Mouse (Mus musculus) MEL (cell line): ENCODE measurements around the gene Nudt14. TPM values are rescaled to one million over a fixed set of nuclear protein-coding genes. Genes with fewer than 3 reads are reported as not detected.

Experiments
- DNase-seq: peaks from one replicate; pipeline ENCODE4 v3.0.0; 2011; ENCODE audit warnings: low read depth, low spot score
- H3K27ac ChIP-seq: 2 replicates; pipeline ENCODE4 v1.5.1; 2012; ENCODE audit warnings: low read depth, mild to moderate bottlenecking, control low read depth, low read length, moderate library complexity; ENCODE audit not compliant: control insufficient read depth
- H3K27me3 ChIP-seq, 2 experiments: fragments of 150-350 bp in 1 of 2; sonication (generic) in 1 of 2; 2 replicates each; pipeline ENCODE4 v1.6.1; 2012; ENCODE audit warnings: low read length in 2 of 2, mild to moderate bottlenecking in 2 of 2, improper control_type of control experiment in 1 of 2, moderate library complexity in 1 of 2; ENCODE audit not compliant: insufficient read depth in 2 of 2, control insufficient read depth in 1 of 2
- H3K36me3 ChIP-seq, 2 experiments: 2 replicates each; pipeline ENCODE4 v1.6.1; 2012 to 2014; ENCODE audit warnings: low read length in 2 of 2, improper control_type of control experiment in 1 of 2, inconsistent platforms in 1 of 2, mild to moderate bottlenecking in 1 of 2; ENCODE audit not compliant: insufficient read depth in 2 of 2, control insufficient read depth in 1 of 2
- H3K4me1 ChIP-seq, 2 experiments: fragments of 150-350 bp in 1 of 2; sonication (generic) in 1 of 2; 2 replicates each; pipeline ENCODE4 v1.6.1; 2012; ENCODE audit warnings: low read length in 2 of 2, improper control_type of control experiment in 1 of 2, mild to moderate bottlenecking in 1 of 2; ENCODE audit not compliant: insufficient read depth in 2 of 2, control insufficient read depth in 1 of 2
- H3K4me3 ChIP-seq, 2 experiments: fragments of 150-350 bp in 1 of 2; sonication (generic) in 1 of 2; 2 replicates each; pipeline ENCODE4 v1.5.1; 2012; ENCODE audit warnings: low read depth in 2 of 2, low read length in 2 of 2, mild to moderate bottlenecking in 2 of 2, moderate library complexity in 2 of 2, control low read depth in 1 of 2, improper control_type of control experiment in 1 of 2; ENCODE audit not compliant: control insufficient read depth in 1 of 2, insufficient read depth in 1 of 2
- H3K79me2 ChIP-seq: 2 replicates; pipeline ENCODE4 v1.6.1; 2012; ENCODE audit warnings: mild to moderate bottlenecking, low read length, moderate library complexity; ENCODE audit not compliant: control insufficient read depth, poor library complexity, insufficient read depth
- H3K9ac ChIP-seq: 2 replicates; pipeline ENCODE4 v1.6.1; 2012; ENCODE audit warnings: low read depth, mild to moderate bottlenecking, control low read depth, low read length, moderate library complexity; ENCODE audit not compliant: control insufficient read depth, poor library complexity, severe bottlenecking
- H3K9me3 ChIP-seq: fragments of 150-350 bp; sonication (generic); replicated peaks from 2 replicates; pipeline ENCODE4 v1.6.1; 2012; ENCODE audit warnings: mild to moderate bottlenecking, low read length, improper control_type of control experiment, moderate library complexity; ENCODE audit not compliant: insufficient read depth
- BHLHE40 ChIP-seq: IDR thresholded peaks from 2 replicates; pipeline ENCODE4 v1.6.1; 2012; ENCODE audit warnings: low read depth, mild to moderate bottlenecking, inconsistent platforms, low read length, improper control_type of control experiment, borderline replicate concordance
- CHD1 ChIP-seq: IDR thresholded peaks from 2 replicates; pipeline ENCODE4 v1.6.1; 2012; ENCODE audit warnings: low read depth, mild to moderate bottlenecking, inconsistent platforms, low read length, improper control_type of control experiment
- CHD2 ChIP-seq: IDR thresholded peaks from 2 replicates; pipeline ENCODE4 v1.6.1; 2011; ENCODE audit warnings: low read length, improper control_type of control experiment
- CTCF ChIP-seq, 3 experiments: IDR thresholded peaks in 2 of 3; conservative IDR thresholded peaks in 1 of 3; 2 replicates each; pipeline ENCODE4 v1.5.1; 2011 to 2012; ENCODE audit warnings: low read length in 3 of 3, low read depth in 2 of 3, mild to moderate bottlenecking in 2 of 3, improper control_type of control experiment in 1 of 3, inconsistent platforms in 1 of 3, mixed read lengths in 1 of 3, moderate library complexity in 1 of 3; ENCODE audit not compliant: control insufficient read depth in 1 of 3, insufficient read depth in 1 of 3, poor library complexity in 1 of 3, severe bottlenecking in 1 of 3
- E2F4 ChIP-seq: IDR thresholded peaks from 2 replicates; pipeline ENCODE4 v1.6.1; 2011; ENCODE audit warnings: low read depth, low read length, improper control_type of control experiment, borderline replicate concordance
- ETS1 ChIP-seq: IDR thresholded peaks from 2 replicates; pipeline ENCODE4 v1.6.1; 2012; ENCODE audit warnings: low read depth, mild to moderate bottlenecking, inconsistent platforms, low read length, improper control_type of control experiment, moderate library complexity
- GABPA ChIP-seq: IDR thresholded peaks from 2 replicates; pipeline ENCODE4 v1.6.1; 2012; ENCODE audit warnings: low read depth, mild to moderate bottlenecking, inconsistent platforms, low read length, improper control_type of control experiment, moderate library complexity
- GATA1 ChIP-seq: IDR thresholded peaks from 2 replicates; pipeline ENCODE4 v1.6.1; 2011; ENCODE audit warnings: low read depth, low read length, improper control_type of control experiment
- HCFC1 ChIP-seq: IDR thresholded peaks from 2 replicates; pipeline ENCODE4 v1.6.1; 2012; ENCODE audit warnings: low read depth, mild to moderate bottlenecking, inconsistent platforms, low read length, improper control_type of control experiment, moderate library complexity
- MYC ChIP-seq: IDR thresholded peaks from 2 replicates; pipeline ENCODE4 v1.6.1; 2011; ENCODE audit warnings: low read depth, mild to moderate bottlenecking, low read length, improper control_type of control experiment, moderate library complexity
- POLR2AphosphoS2 ChIP-seq: IDR thresholded peaks from 2 replicates; pipeline ENCODE4 v1.6.1; 2011; ENCODE audit warnings: low read length, improper control_type of control experiment
- POLR2AphosphoS5 ChIP-seq: IDR thresholded peaks from 2 replicates; pipeline ENCODE4 v1.6.1; 2012; ENCODE audit warnings: low read depth, borderline replicate concordance, mild to moderate bottlenecking, inconsistent platforms, low read length, moderate library complexity, mixed read lengths
- RCOR1 ChIP-seq: IDR thresholded peaks from 2 replicates; pipeline ENCODE4 v1.6.1; 2012; ENCODE audit warnings: low read depth, mild to moderate bottlenecking, inconsistent platforms, low read length, improper control_type of control experiment
- TCF12 ChIP-seq: IDR thresholded peaks from 2 replicates; pipeline ENCODE4 v1.6.1; 2014; ENCODE audit warnings: low read depth, mild to moderate bottlenecking, inconsistent platforms, low read length, improper control_type of control experiment, moderate library complexity
- USF1 ChIP-seq: IDR thresholded peaks from 2 replicates; pipeline ENCODE4 v1.6.1; 2014; ENCODE audit warnings: low read depth, mild to moderate bottlenecking, inconsistent platforms, low read length, improper control_type of control experiment, moderate library complexity
- ZC3H11A ChIP-seq: IDR thresholded peaks from 2 replicates; pipeline ENCODE4 v1.6.1; 2012; ENCODE audit warnings: low read depth, mild to moderate bottlenecking, inconsistent platforms, low read length, improper control_type of control experiment
- ZKSCAN1 ChIP-seq: IDR thresholded peaks from 2 replicates; pipeline ENCODE4 v1.6.1; 2012; ENCODE audit warnings: low read depth, mild to moderate bottlenecking, inconsistent platforms, low read length, improper control_type of control experiment, moderate library complexity
- polyA plus RNA-seq, 2 experiments: library from polyadenylated mRNA; stranded (reverse) in 1 of 2; unstranded in 1 of 2; fragments of >175 nt in 1 of 2; fragments of >200 nt in 1 of 2; gene quantifications; 2 replicates each; pipeline versions ENCODE4 v1.2.1 to v1.2.4; 2012; ENCODE audit warnings: low replicate concordance in 2 of 2, low read depth in 1 of 2; ENCODE audit not compliant: insufficient read length in 2 of 2, insufficient read depth in 1 of 2, missing spikeins in 1 of 2
- total RNA-seq: library from RNA; depleted of rRNA; stranded (reverse); fragments of 300-350 nt; gene quantifications from 2 replicates; pipeline ENCODE4 v1.2.3, GENCODE M21; 2012

Nudt14 gene
- total and polyA plus RNA-seq, 3 experiments: 19.0 to 61.0 TPM; not detected in 1

- H3K36me3 ChIP-seq: peaks cover 0 to 71% of the 10 kb centered on the region in 2 experiments; a peak in 2 of 4 replicates
- no peak for TF ChIP-seq POLR2AphosphoS5
- TF ChIP-seq USF1: 0 out of 2 replicates have a peak, but pooled peaks have one; percentile 44
- TF ChIP-seq, all 39 proteins: peak for 1
Observed at GRCm38 (mm10) chr12:112982031-112982430, 40.1 kb upstream of the Nudt14 start.

GRCm38 (mm10) chr12:112977156-112977555 lies 35.2 kb upstream of the Nudt14 start:
- Histone ChIP-seq H3K36me3 (peaks cover 0 to 63% of the 10 kb centered on the region in 2 experiments; a peak in 2 of 4 replicates), H3K79me2 (no peaks in the 10 kb centered on the region), H3K9me3 (no peaks in the 10 kb centered on the region), H3K27ac (no peak overlapping the region), H3K4me3 (no peak overlapping the region), H3K9ac (no peak overlapping the region), H3K4me1 (no peaks in the 10 kb centered on the region), H3K27me3 (no peaks in the 10 kb centered on the region)
- TF ChIP-seq E2F4 (no peak), GABPA (no peak), CHD1 (no peak), HCFC1 (no peak), CTCF (IDR thresholded peaks at IDR 0.05 in 2 of 3, conservative IDR thresholded peaks at IDR 0.05 in 1 of 3; ENCODE audit: control insufficient read depth in 1 of 3, insufficient read depth in 1 of 3, low read depth in 2 of 3, low read length in 3 of 3, poor library complexity in 1 of 3, severe bottlenecking in 1 of 3) (no peak)
- no peak for DNase-seq

More at GRCm38 (mm10) chr12:112982031-112982430, 40.1 kb upstream of the Nudt14 start:
- no peaks in the 10 kb centered on the region for H3K27me3 ChIP-seq
- no peak overlapping the region for H3K4me3 ChIP-seq
- no peak overlapping the region for H3K27ac ChIP-seq
- no peaks in the 10 kb centered on the region for H3K79me2 ChIP-seq
- H3K9ac ChIP-seq: no peak overlapping the region
- no peaks in the 10 kb centered on the region for H3K9me3 ChIP-seq
- DNase-seq: no peak
- H3K4me1 ChIP-seq: no peaks in the 10 kb centered on the region

GRCm38 (mm10) chr12:112976371-112977073 lies 34.6 kb upstream of the Nudt14 start, which contains the start of gene Btbd6:
Gene Btbd6, plus strand, starts transcription at chr12:112976482.
- H3K27me3 ChIP-seq: no peaks in the 10 kb centered on the region
- no peaks in the 10 kb centered on the region for H3K9me3 ChIP-seq
- no peak within 1 kb of the TSS for H3K27ac ChIP-seq
- H3K79me2 ChIP-seq: no peaks in the 10 kb centered on the region
- TF ChIP-seq RCOR1 (no peak), CHD2 (no peak), ZC3H11A (no peak), ETS1 (no peak), USF1 (no peak), POLR2AphosphoS2 (no peak), MYC (no peak), GATA1 (no peak), BHLHE40 (no peak), TCF12 (no peak), CHD1 (no peak), ZKSCAN1 (no peak), E2F4 (no peak)
- no peak for DNase-seq
- H3K9ac ChIP-seq: no peak within 1 kb of the TSS
- H3K4me1 ChIP-seq: no peaks in the 10 kb centered on the region
- no peak within 1 kb of the TSS for H3K4me3 ChIP-seq
- H3K36me3 ChIP-seq: peaks cover 0 to 61% of the 10 kb centered on the region in 2 experiments; a peak in 2 of 4 replicates
